Mouse (Mus musculus) right cerebral cortex, postnatal 14 days (tissue): ENCODE measurements around the gene Mmp9.

Experiments used
- DNase-seq: peaks from one replicate; pipeline ENCODE4 v3.0.0; 2022

Mmp9 gene

GRCm38 (mm10) chr2:164957548-164958315, 17.2 kb downstream of the Mmp9 start:
- DNase-seq, result no peak

DNA sequence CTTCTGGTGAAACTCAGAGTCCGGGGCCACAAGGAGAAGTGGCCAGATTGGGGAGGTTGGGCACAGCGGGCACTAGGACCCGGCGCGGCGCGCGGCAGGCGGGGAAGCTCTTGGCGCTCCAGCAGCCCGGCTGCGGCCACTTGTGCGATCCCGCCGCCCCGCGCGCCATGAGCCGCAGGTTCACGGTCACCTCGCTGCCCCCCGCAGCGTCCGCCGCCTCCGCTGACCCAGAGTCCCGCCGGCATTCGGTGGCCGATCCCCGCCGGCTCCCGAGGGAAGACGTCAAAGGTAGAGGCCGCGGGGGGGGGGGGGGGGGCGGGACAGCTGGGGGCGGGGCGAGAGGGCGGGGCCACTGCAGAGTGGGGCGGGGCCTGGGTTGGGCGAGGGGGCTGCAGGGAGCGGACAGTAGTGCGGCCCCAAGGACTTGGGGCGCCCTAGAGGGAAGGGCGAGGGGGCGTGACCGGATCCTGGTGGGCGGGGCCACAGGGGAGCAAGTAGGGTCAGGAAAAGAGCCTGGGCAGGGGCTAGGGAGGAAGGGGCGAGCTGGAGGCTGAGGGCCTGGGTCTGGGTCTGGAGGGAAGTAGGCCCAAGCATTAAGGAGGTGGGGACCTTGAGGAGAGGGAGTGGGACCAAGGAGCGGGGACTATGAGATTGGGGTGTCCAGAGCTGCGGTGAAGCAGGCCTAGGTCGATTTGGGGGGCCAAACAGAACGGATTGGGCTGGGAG, 20.3 kb downstream of the Mmp9 start, which contains the start of gene Slc12a5:
TSS of gene Slc12a5 (plus strand) at position 87 of the 726 bp plus-strand sequence.
- peak; percentile 67 for DNase-seq

- DNase-seq, result peak; percentile 92
These were observed 21.1 kb downstream of the Mmp9 start for GRCm38 (mm10) chr2:164961506-164962182.

GRCm38 (mm10) chr2:164962183-164962580, 21.6 kb downstream of the Mmp9 start:
- no peak for DNase-seq

GRCm38 (mm10) chr2:164964242-164964894, 23.8 kb downstream of the Mmp9 start:
- DNase-seq, result peak; percentile 72

DNA sequence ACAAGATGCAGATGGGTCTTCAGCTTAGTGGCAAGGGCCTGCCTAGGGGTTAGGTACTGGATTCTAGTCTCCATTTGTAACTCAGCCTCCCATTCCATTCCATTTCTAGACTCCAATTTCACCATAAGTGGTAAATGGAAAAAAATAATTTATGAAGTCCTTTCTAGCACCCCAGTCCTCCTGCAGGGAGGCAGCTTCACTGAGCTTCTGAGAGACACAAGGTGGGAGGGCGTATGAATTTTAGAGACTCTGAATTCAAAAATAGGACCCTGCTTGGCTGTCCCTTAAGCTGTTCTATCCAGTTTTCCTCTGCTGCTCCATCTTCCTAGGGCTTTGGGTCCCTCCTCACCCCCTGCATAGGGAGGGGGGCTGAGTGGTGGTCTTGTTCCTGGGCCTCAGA, 24.4 kb downstream of the Mmp9 start:
- no peak for DNase-seq

DNA sequence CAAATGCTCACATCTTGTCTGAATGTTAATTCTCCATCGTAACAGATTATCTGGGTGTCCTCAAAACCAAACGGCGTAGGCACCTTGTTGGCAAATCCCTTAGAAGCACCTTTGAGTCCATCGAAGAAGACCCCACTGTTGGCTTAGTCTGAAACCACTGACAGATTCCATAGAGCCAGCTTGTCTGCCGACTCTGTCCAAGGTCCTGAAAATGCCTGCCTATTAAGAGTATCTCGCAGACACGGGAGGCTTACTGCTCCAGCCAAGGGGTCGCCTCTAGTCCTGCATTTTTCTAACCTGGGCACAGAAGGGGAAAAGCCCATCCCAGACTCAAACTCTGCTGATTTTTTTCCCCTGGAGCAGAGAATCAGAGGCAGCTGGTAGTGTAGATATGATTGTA, 25.8 kb downstream of the Mmp9 start:
- DNase-seq, result no peak

DNA sequence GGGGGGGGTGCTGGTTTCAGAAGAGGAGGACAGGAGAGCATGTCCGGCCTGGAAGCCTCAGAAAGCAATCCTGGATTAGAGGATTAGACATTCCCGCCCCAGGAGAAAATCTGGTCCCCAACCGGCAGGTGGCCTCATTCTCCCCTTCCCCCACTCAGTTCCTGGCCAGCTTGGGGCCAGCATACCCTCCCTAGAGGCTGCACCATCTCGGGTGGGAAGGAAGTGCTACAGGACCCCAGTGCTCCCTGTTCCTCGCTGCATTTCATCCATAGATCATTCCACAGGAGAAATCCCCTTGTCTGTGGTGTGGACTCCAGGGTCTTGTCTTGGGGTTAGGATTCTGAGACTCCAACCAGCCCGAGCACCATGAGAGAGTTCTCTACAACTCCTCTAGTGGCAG, 26.6 kb downstream of the Mmp9 start:
- DNase-seq, result no peak

- peak; percentile 81 for DNase-seq
These were observed 27.3 kb downstream of the Mmp9 start for GRCm38 (mm10) chr2:164967761-164968440.

GRCm38 (mm10) chr2:164968451-164968851, 27.9 kb downstream of the Mmp9 start:
- peak; percentile 56 for DNase-seq

- peak; percentile 60 for DNase-seq
These were observed 28.8 kb downstream of the Mmp9 start for GRCm38 (mm10) chr2:164969348-164969781.

DNA sequence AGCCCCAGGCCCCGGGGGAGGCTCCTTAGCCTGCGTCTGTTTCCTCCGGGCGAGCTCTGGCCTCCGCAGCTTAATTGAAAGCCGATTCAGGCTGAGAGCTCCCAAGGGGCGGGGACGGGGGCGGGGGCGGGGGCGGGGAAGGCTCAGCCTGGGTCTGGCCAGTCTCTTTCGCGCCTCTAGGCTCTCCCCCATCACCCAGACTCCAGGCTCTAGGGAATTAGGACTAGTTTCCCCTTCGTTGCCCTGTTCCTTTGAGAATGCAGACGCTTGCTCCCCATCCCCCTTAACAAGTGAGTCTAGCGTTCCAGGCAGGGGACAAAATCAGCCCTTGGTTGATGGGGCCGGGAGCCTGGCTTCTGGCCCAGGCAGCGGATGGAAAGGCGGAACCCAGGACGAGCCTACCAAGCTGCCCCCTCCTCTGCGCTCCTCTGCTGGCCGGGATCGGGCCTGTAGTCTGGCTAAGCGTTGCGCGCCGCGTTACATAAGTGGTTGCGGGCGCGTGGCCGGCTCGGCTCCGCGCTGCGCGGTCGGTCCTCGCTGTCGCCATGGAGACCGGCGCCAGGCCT, 30.1 kb downstream of the Mmp9 start:
- DNase-seq, result peak; percentile 71

DNA sequence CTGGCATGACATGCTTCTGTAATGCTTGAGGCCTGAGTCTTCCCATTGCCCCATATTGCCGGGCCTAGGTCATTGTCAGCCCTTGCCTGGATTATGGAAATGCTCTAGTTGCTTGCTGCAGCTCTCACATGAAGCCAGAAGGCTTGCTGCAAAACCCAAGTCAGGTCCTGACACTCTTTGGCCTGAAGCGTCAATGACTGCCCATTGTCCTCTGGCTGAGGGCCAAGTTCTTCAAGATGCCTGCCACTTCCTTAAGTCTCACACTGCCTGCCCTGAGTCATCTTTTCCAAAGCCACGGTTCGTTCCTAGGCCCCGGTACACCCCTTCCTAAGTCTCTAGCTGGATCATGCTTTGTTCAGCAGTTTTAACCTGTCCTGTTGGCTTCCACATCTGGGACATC, 32.1 kb downstream of the Mmp9 start:
- no peak for DNase-seq

DNA sequence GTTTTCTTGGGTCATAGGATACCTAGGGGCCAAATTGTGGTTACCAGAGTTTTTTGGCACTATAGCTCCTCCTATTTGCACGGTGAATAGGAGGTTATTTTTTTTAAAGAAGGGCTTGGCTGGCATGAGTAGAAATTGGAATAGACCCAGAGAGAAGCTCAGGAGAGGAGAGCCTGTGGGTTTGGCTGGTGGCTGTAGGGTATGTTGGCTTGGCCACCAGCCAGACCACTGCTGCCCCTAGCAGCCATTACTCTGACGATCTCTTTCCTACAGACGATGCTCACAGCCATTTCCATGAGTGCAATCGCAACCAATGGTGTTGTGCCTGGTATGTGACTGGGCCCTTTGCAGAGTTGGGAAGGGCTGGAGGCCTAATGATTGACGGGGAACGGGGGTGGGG, 35.0 kb downstream of the Mmp9 start:
- no peak for DNase-seq

GRCm38 (mm10) chr2:164979749-164980148, 39.2 kb downstream of the Mmp9 start:
- DNase-seq, result no peak

- no peak for DNase-seq
These were observed 45.4 kb downstream of the Mmp9 start for GRCm38 (mm10) chr2:164985962-164986361.

DNA sequence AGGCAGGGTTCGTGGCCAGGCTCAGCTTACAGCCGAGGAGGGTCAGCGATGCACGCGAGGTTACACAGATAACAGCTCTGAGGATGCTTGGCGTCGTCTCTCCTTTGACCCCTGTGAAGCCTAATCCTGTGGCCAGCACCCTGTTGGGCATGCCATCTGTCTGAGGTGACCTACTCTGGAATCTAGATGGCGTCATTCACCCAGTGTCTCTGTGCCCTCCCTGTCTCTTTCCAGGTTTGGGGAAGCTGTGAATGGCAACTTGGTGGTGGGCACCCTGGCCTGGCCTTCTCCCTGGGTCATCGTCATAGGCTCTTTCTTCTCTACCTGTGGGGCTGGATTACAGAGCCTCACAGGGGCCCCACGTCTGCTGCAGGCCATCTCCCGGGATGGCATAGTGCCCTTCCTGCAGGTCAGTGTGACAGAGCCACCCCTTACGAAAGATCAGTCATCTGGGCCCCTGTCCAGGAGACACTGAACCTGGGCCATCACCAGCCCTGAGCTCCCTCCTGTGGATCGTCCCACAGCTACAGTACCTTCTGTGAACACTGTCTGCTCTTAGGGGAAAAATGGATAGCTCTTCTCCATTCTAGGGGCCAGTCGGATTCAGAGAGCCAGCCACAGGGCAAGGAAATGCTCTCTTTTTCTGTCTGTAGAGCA, 45.9 kb downstream of the Mmp9 start:
- DNase-seq, result no peak

- peak; percentile 6 for DNase-seq
These were observed 48.2 kb downstream of the Mmp9 start for GRCm38 (mm10) chr2:164988777-164989176.

GRCm38 (mm10) chr2:164991111-164991510, 50.5 kb downstream of the Mmp9 start:
- no peak for DNase-seq

GRCm38 (mm10) chr2:164991808-164992207, 51.2 kb downstream of the Mmp9 start:
- DNase-seq, result no peak

- no peak for DNase-seq
These were observed 53.6 kb downstream of the Mmp9 start for GRCm38 (mm10) chr2:164994156-164994555.
